Mouse (Mus musculus) heart, postnatal 36 days (tissue): ENCODE measurements at regions not wholly inside any gene's neighbourhood (a gene's known extent, or its start where the extent isn't known, plus 50 kb on each side); places are given as distances from the start of the nearest gene placed in this dataset.
"Not testable (repeated sequence)": the region's sequence is repeated elsewhere in the genome, so short reads cannot be mapped to it uniquely, and the experiment has no call there.

Experiments
- DNase-seq, 2 experiments: peaks; one replicate each; pipeline ENCODE4 v3.0.0; 2021 to 2022
- intact Hi-C: fragments of 180-260 bp; cut with DNase I; formaldehyde crosslinking; loops from one replicate; pipeline ENCODE4 v1.15.1; 2025

DNA sequence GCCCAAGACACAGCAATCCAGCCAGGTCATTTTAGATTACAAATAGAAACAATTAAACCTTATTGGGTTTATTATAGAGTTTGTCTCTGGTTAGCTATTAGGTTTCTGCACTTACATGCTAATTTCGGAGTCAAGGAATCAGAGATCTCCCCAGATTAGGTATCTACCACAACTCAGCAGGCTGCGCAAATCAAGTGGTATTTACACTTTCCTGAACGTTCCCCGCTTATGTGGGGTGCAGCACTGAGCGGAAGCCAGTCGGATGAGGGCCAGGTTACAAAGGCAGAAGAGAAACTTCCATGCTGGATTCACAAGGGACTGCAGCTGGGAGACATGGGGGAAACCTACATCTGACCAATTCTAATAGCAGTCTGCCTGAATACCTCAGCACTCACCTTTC lies 198.6 kb upstream of the Six2 start:
- DNase-seq, result no peak
- intact Hi-C loops, result no loop called here

DNA sequence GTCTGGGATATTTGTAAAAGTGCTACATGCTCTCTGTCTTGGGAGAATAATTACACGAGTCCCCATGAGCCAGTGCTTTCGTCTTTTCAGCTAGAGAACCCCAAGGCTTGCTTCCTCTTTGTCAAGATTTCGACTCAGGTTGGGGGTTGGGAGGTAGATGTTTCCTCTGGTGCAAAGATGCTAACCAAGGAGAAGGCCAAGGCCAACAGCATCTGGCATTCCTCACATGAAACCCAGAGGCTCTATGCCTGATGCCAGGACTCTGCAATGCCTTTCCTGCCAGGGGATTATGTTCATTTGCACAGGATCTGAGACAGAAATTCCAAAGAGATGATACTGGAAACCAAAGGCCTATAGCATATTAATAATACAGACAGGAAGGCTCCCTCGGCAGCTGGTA lies 198.2 kb upstream of the Six2 start:
- no peak for DNase-seq
- intact Hi-C loops, result no loop called here

- no peak for DNase-seq
- intact Hi-C loops, result no loop called here
These were observed 193.6 kb upstream of the Six2 start for GRCm38 (mm10) chr17:85881636-85882170.

- intact Hi-C loops, result no loop called here
- no peak for DNase-seq
These were observed 193.0 kb upstream of the Six2 start for GRCm38 (mm10) chr17:85881046-85881445.

- intact Hi-C loops, result loop anchor here (5.0 to 10.0 kb wide), 2 partner anchors 185 to 203 kb away; no protein-coding TSS in a partner anchor
- DNase-seq, result peak; percentile 7 to 40
These were observed 189.4 kb upstream of the Six2 start for GRCm38 (mm10) chr17:85877426-85877825.

GRCm38 (mm10) chr17:85876853-85877252 lies 188.8 kb upstream of the Six2 start:
- no peak for DNase-seq
- intact Hi-C loops, result loop anchor here (5.0 to 10.0 kb wide), 2 partner anchors 185 to 202 kb away; no protein-coding TSS in a partner anchor

- intact Hi-C loops, result loop anchor here (10.0 kb wide), 1 partner anchor 199 kb away; no protein-coding TSS in a partner anchor
- DNase-seq, result no peak
These were observed 185.9 kb upstream of the Six2 start for GRCm38 (mm10) chr17:85873853-85874586.

DNA sequence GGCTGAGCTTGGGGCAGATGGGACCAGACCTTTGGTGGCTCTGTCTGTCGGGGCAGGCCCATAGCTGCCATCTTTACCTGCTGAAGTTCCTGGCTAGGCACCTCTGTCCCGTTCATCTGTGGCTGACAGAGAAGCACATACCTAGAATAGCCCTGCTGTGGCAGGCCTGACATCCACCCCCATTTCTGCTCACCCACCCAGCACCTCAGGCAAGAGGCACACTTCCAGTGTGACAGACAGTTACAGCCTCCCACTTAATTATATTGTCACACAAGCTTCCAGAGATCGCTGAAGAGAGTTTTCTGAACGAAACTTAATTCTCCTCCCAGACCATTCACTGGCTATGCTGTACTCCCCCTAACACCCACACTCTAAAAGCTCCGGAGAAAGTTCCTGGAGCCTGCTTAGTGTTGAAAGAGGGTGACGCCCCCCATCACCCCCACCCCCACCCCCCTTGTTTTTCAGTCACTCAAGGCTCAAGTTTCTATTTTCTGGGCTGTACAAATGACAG lies 184.9 kb upstream of the Six2 start:
- intact Hi-C loops, result loop anchor here (10.0 kb wide), 1 partner anchor 198 kb away; no protein-coding TSS in a partner anchor

DNA sequence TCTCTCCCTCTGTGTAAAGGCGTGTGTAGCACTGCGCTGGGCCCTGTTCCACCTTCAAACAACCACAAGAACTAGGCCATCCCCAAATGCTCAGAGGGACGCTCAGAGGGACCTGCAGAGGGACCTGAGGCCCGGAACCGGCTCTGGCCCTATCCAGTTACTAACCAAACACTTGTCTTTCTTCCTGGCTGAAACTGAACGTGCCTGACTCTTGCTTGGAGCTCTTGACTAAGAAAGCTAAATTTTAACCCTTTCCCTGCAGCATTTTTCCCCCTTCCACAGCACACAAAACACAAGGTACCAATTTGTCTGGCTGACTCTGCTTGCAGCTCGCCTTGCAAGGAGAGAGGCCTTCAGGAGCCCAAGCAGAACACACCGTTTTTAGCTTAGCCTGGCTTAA lies 182.3 kb upstream of the Six2 start:
- no peak for DNase-seq
- intact Hi-C loops, result loop anchor here (10.0 kb wide), 1 partner anchor 196 kb away; no protein-coding TSS in a partner anchor

More for the DNA sequence above, 184.9 kb upstream of the Six2 start:
- DNase-seq, result no peak

GRCm38 (mm10) chr17:85869179-85869578 lies 181.1 kb upstream of the Six2 start:
- intact Hi-C loops, result no loop called here
- DNase-seq, result no peak

- no peak for DNase-seq
- intact Hi-C loops, result no loop called here
These were observed 180.0 kb upstream of the Six2 start for GRCm38 (mm10) chr17:85867945-85868616.

- intact Hi-C loops, result no loop called here
- no peak for DNase-seq
These were observed 178.5 kb upstream of the Six2 start for GRCm38 (mm10) chr17:85866581-85866980.

DNA sequence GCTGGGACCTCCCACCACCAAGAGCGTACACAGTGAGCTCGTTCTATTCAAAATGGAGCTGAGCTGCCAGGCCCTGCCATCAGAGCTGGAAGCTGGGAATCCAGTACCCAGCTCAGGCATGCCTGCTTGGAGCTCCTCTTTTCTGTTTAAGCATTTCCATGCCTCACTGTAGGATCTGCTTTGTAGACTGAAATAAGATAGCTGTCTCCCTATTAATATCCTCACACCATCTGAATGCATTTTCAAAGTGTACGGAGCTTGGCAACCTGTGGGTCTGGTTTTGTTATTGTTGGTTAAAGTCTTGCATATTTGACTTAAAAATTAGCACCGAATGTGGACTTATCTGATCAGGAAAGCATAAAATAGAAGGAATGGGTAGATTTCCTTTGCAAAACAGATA lies 177.9 kb upstream of the Six2 start:
- intact Hi-C loops, result no loop called here
- no peak for DNase-seq

GRCm38 (mm10) chr17:85861328-85861727 lies 173.3 kb upstream of the Six2 start:
- no peak for DNase-seq
- intact Hi-C loops, result no loop called here

DNA sequence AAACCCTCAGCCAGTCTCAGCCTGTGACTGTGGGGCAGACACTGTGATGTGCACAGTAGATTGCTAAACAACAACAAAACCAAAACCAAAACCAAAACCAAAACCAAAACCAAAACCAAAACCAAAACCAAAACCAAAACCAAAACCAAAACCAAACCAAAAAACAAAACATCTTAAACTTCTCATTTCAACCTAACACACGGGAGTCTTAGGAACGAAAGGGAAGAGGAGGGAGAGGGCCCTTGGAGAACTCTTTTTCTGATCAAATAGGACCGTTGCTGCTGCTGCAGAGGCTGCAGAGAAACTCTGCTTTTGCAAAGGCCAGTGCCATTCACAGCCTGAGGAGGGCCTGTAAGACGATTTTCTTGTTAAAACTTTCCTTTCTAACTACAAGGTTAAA lies 172.7 kb upstream of the Six2 start:
- intact Hi-C loops, result no loop called here

GRCm38 (mm10) chr17:85859926-85860707 lies 172.0 kb upstream of the Six2 start:
- intact Hi-C loops, result no loop called here
- peak in 1 of 2 experiments; percentile 6 for DNase-seq

More for the DNA sequence above, 172.7 kb upstream of the Six2 start:
- no peak for DNase-seq

- no peak for DNase-seq
- intact Hi-C loops, result no loop called here
These were observed 170.4 kb upstream of the Six2 start for GRCm38 (mm10) chr17:85858516-85858915.

DNA sequence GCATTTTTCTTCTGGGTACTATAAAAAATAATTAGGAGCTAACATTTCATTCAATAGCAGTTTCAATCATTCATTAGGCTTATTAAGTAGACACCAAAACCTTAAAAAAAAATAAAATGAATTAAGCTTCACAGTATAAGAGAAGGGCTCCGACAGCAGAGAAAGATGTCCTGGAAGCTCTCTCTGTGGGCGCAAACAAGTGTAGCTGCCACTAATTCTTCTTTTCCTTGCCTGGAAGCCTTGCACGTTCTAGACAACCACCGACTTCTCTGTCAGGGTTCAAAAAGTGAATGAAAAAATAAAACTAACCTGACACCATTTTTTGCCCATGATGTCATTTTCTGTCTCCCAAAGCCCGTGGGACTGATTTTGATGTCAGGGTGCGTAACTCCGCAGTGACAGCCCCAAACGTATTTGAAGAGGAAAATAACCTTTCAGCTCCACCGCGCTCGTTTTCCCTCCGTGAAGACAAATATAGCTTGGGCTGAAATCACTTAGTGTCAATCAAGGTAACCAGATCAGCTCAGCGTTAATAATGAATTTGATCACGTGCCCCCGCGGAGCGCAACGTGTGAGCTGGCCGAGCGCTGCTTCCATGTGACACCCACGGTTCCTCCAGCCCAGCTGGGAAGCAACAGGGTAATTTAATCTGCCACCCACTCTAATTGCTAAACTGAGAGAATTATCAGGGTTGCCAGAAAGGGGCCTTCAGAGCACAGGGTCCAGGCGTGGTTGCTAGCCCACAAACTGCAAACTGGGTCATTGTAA lies 169.8 kb upstream of the Six2 start:
- intact Hi-C loops, result no loop called here

DNA sequence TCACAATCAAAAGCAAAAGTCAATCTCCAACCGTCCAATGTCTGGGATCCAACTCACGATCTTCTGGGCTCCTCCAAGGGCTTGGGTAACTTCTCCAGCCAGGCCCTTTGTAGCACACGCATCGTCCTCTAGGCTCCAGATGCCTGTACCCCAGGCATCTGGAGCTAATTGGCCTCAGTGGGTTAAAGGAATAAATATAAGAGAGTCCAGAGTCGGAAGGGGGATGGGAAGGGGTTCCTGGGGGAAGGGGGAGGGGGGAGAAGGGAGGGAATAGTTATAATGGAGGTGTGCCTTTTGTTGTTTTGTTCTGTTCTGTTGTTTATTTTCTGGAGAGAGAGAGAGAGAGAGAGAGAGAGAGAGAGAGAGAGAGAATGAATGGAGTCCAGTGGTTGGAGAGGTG lies 168.8 kb upstream of the Six2 start:
- intact Hi-C loops, result not testable (repeated sequence)

More for the DNA sequence above, 169.8 kb upstream of the Six2 start:
- peak; percentile 7 to 10 for DNase-seq

GRCm38 (mm10) chr17:85853156-85853555 lies 165.1 kb upstream of the Six2 start:
- DNase-seq, result no peak
- intact Hi-C loops, result no loop called here

More for the DNA sequence above, 168.8 kb upstream of the Six2 start:
- not testable (repeated sequence) for DNase-seq
